Mouse (Mus musculus) heart, embryonic 14.5 days (tissue): ENCODE data around the gene Olfr155. TPM values are rescaled to one million over a fixed set of nuclear protein-coding genes. Genes with fewer than 3 reads are reported as not detected.

Experiments
- ATAC-seq: fragments of 200-750 bp; cut with Nextera tagmentation; 2 replicates; pipeline ENCODE4 v1.8.0; 2017; ENCODE audit warnings: low read depth, moderate TSS enrichment; ENCODE audit not compliant: insufficient number of reproducible peaks, insufficient read depth, low FRiP score
- H3K27ac ChIP-seq, 2 experiments: fragments of 200-500 bp in 1 of 2; fragments of 300-500 bp in 1 of 2; sonication (generic) in 1 of 2; replicated peaks in 1 of 2; 2 replicates each; pipeline ENCODE4 v1.5.1; 2012 to 2014; ENCODE audit warnings: low read depth in 2 of 2, low read length in 2 of 2, control low read depth in 1 of 2, mild to moderate bottlenecking in 1 of 2, mixed read lengths in 1 of 2; ENCODE audit not compliant: control insufficient read depth in 1 of 2, insufficient read depth in 1 of 2
- H3K27me3 ChIP-seq: fragments of 300-500 bp; sonication (generic); 2 replicates; pipeline ENCODE4 v1.6.1; 2014; ENCODE audit warnings: mild to moderate bottlenecking, low read length, control low read depth; ENCODE audit not compliant: control insufficient read depth, insufficient read depth
- H3K36me3 ChIP-seq: fragments of 300-500 bp; sonication (generic); 2 replicates; pipeline ENCODE4 v1.6.1; 2014; ENCODE audit warnings: mild to moderate bottlenecking, control low read depth, low read length, mixed read lengths; ENCODE audit not compliant: control insufficient read depth, insufficient read depth
- H3K4me1 ChIP-seq, 2 experiments: fragments of 200-500 bp in 1 of 2; fragments of 300-500 bp in 1 of 2; sonication (generic) in 1 of 2; 2 replicates each; pipeline ENCODE4 v1.6.1; 2012 to 2014; ENCODE audit warnings: low read length in 2 of 2, control low read depth in 1 of 2, mixed read lengths in 1 of 2; ENCODE audit not compliant: control insufficient read depth in 2 of 2, insufficient read depth in 2 of 2
- H3K4me2 ChIP-seq: fragments of 300-500 bp; sonication (generic); 2 replicates; pipeline ENCODE4 v1.6.1; 2014; ENCODE audit warnings: mild to moderate bottlenecking, low read length
- H3K4me3 ChIP-seq, 2 experiments: fragments of 200-500 bp in 1 of 2; fragments of 300-500 bp in 1 of 2; sonication (generic) in 1 of 2; 2 replicates each; pipeline ENCODE4 v1.5.1; 2012 to 2014; ENCODE audit warnings: low read length in 2 of 2, mild to moderate bottlenecking in 2 of 2, control low read depth in 1 of 2, low read depth in 1 of 2, moderate library complexity in 1 of 2; ENCODE audit not compliant: control insufficient read depth in 1 of 2, insufficient read depth in 1 of 2
- H3K9ac ChIP-seq: fragments of 300-500 bp; sonication (generic); 2 replicates; pipeline ENCODE4 v1.6.1; 2014; ENCODE audit warnings: mild to moderate bottlenecking, low read length
- H3K9me3 ChIP-seq: fragments of 300-500 bp; sonication (generic); 2 replicates; pipeline ENCODE4 v1.6.1; 2016; ENCODE audit warnings: low read length, control low read depth; ENCODE audit not compliant: control insufficient read depth
- WGBS: fragments of 180-500 bp; shearing (Covaris S2); extraction: QIAGEN DNeasy Blood & Tissue Kit; methylation state at CpG from one replicate; pipeline ENCODE4 v1.1.7; 2014; 5-methylcytosine and 5-hydroxymethylcytosine counted together
- polyA plus RNA-seq: library from polyadenylated mRNA; unstranded; fragments of >200 nt; fragmentation: Nextera tagmentation; extraction: Ambion mirVana; gene quantifications from 2 replicates; pipeline ENCODE4 v1.2.1, GENCODE M21; 2014

Gene Olfr155
- polyA plus RNA-seq: not detected in 2 replicates

- Histone ChIP-seq H3K9me3 (no peaks in the 10 kb centered on the region), H3K4me2 (no peak within 1 kb of the TSS), H3K27ac (no peak within 1 kb of the TSS), H3K9ac (no peak within 1 kb of the TSS), H3K27me3 (no peaks in the 10 kb centered on the region), H3K4me1 (no peaks in the 10 kb centered on the region; a peak in 1 of 4 replicates), H3K4me3 (no peak within 1 kb of the TSS), H3K36me3 (no peaks in the 10 kb centered on the region)
- ATAC-seq: no peak
- 75% methylated on average over 6 of the region's 6 CpGs for WGBS
Observed at GRCm38 (mm10) chr4:43851265-43851664, at the start of gene Olfr155. TSS of gene Olfr155 (plus strand) at chr4:43851565.

- 69% methylated on average over 13 of the region's 13 CpGs for WGBS
- Histone ChIP-seq H3K4me3 (no peak overlapping the region), H3K4me2 (no peak overlapping the region), H3K27me3 (no peaks in the 10 kb centered on the region), H3K9me3 (no peaks in the 10 kb centered on the region), H3K9ac (no peak overlapping the region), H3K36me3 (no peaks in the 10 kb centered on the region), H3K4me1 (no peaks in the 10 kb centered on the region), H3K27ac (no peak overlapping the region)
- ATAC-seq: no peak
Observed at GRCm38 (mm10) chr4:43822896-43823550, 28.3 kb upstream of the Olfr155 start.

DNA sequence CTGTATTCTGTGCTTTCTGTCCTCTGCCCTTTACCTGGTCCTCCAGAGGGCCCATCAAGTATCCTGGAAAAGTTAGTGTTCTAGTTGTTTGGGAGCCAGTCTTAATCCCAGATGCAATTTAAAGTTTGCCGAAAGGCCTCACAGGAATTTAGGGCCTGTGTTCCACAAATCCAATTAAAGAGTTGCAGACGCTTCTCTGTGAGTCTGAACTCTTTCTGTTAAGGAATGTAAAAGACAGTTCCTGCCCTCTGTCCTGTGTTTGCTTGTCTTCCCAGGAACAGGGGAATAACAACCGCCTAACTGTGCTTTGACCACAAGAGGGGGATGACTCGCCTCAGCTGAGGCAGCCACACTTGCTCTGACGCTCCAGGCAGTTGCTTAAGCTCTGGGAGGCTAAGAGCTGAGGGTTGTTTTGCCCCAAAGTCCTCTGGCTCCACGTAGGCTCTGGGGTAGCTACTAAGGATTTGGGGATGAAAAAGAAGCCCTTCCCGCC, 27.5 kb upstream of the Olfr155 start, which contains the start of gene Olfr156:
TSS of gene Olfr156 (minus strand) at position 51 of the 493 bp plus-strand sequence.
- no peaks in the 10 kb centered on the region for H3K9me3 ChIP-seq
- no peak within 1 kb of the TSS for H3K9ac ChIP-seq
- no peak within 1 kb of the TSS for H3K27ac ChIP-seq
- WGBS: 11% methylated on average over 7 of the region's 7 CpGs
- H3K27me3 ChIP-seq: no peaks in the 10 kb centered on the region
- H3K4me2 ChIP-seq: no peak within 1 kb of the TSS
- no peaks in the 10 kb centered on the region for H3K4me1 ChIP-seq
- ATAC-seq: no peak
- no peak within 1 kb of the TSS for H3K4me3 ChIP-seq
- H3K36me3 ChIP-seq: no peaks in the 10 kb centered on the region

GRCm38 (mm10) chr4:43828806-43829205, 22.6 kb upstream of the Olfr155 start:
- 87% methylated on average over 4 of the region's 4 CpGs for WGBS
- no peaks in the 10 kb centered on the region for H3K9me3 ChIP-seq
- no peaks in the 10 kb centered on the region for H3K4me1 ChIP-seq
- H3K4me3 ChIP-seq: no peak overlapping the region
- no peak overlapping the region for H3K9ac ChIP-seq
- H3K27me3 ChIP-seq: no peaks in the 10 kb centered on the region
- no peak overlapping the region for H3K27ac ChIP-seq
- no peaks in the 10 kb centered on the region for H3K36me3 ChIP-seq
- no peak for ATAC-seq
- no peak overlapping the region for H3K4me2 ChIP-seq

DNA sequence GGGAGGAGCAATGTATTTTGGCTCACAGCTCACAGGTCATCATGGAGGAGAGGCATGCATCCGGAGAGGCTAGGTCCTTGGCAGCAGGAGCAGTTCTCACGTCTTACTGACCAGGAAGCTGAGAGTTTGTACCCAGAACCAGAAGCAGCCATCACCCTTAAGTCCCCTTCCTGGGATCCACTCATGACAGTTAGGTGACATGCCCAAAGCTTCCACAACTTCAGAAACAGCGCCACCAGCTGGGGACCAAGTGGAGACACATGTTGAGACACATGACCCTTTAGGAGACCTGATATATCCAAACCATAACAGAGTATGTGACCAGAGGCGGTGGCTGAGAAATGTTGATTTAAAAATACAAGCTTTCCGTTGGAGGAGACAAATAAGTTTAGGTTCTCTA, 19.3 kb upstream of the Olfr155 start:
- Histone ChIP-seq H3K9me3 (no peaks in the 10 kb centered on the region), H3K9ac (no peak overlapping the region), H3K4me3 (no peak overlapping the region), H3K4me2 (no peak overlapping the region), H3K27ac (no peak overlapping the region), H3K4me1 (no peaks in the 10 kb centered on the region), H3K27me3 (no peaks in the 10 kb centered on the region), H3K36me3 (no peaks in the 10 kb centered on the region)
- WGBS: 64% methylated on average over 5 of the region's 5 CpGs
- ATAC-seq: no peak

DNA sequence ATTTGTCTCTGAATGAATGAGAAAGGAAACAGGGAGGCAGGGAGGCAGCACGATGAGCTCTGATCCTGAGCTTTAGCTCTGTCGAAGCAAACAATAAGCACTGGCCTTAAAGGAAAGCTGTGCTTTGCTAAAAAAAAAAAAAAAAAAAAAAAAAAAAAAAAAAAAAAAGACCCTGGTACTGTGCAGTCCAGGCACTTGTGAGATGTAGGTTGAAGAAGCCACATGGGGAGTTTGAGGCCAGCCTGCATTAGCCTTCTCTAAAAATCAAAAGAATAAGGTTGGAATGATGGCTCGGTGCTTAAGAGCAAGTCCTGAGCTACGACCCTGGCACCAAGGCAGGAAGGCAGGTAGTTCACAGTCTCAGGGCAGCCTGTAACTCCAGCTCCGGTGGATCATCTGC, 17.6 kb upstream of the Olfr155 start:
- no peak overlapping the region for H3K4me2 ChIP-seq
- no peak overlapping the region for H3K9ac ChIP-seq
- H3K27ac ChIP-seq: no peak overlapping the region
- H3K4me1 ChIP-seq: peaks cover 0 to 4% of the 10 kb centered on the region in 2 experiments; a peak in 1 of 4 replicates
- ATAC-seq: no peak
- no peaks in the 10 kb centered on the region for H3K9me3 ChIP-seq
- H3K4me3 ChIP-seq: no peak overlapping the region
- H3K36me3 ChIP-seq: no peaks in the 10 kb centered on the region
- H3K27me3 ChIP-seq: no peaks in the 10 kb centered on the region
- 71% methylated on average over 5 of the region's 5 CpGs for WGBS

DNA sequence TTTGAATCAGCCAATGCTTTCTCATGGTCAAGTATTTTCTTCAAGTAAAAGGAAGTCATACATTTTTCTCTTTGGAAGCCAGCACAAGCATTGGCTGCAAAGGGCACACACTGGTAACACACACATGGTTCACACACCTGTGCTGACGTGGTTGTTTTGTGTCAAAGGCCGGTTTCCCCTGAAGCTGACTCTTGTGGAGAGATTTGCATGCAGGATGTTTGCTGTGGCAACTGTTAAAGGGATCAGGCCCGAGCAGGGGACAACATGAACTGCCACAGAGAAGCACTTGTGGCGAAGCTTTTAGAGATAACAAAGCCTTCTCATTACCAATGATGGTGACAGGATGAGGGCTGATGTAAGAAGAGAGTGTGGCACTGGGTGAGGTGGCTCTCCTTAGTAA, 16.6 kb upstream of the Olfr155 start:
- H3K27me3 ChIP-seq: no peaks in the 10 kb centered on the region
- no peak overlapping the region for H3K27ac ChIP-seq
- ATAC-seq: no peak
- peaks cover 0 to 4% of the 10 kb centered on the region in 2 experiments; a peak in 1 of 4 replicates for H3K4me1 ChIP-seq
- no peak overlapping the region for H3K9ac ChIP-seq
- 31% methylated on average over 4 of the region's 4 CpGs for WGBS
- H3K4me3 ChIP-seq: no peak overlapping the region
- no peaks in the 10 kb centered on the region for H3K9me3 ChIP-seq
- H3K4me2 ChIP-seq: no peak overlapping the region
- no peaks in the 10 kb centered on the region for H3K36me3 ChIP-seq

- no peaks in the 10 kb centered on the region for H3K27me3 ChIP-seq
- no peak overlapping the region for H3K9ac ChIP-seq
- H3K4me3 ChIP-seq: no peak overlapping the region
- no peaks in the 10 kb centered on the region for H3K36me3 ChIP-seq
- H3K4me2 ChIP-seq: no peak overlapping the region
- H3K9me3 ChIP-seq: peaks cover 5% of the 10 kb centered on the region; the same call in 1 of the 2 replicates
- WGBS: 76% methylated on average over 3 of the region's 3 CpGs
- peaks cover 0 to 4% of the 10 kb centered on the region in 2 experiments; a peak in 1 of 4 replicates for H3K4me1 ChIP-seq
- no peak for ATAC-seq
- H3K27ac ChIP-seq: no peak overlapping the region
Observed at GRCm38 (mm10) chr4:43838326-43838725, 13.0 kb upstream of the Olfr155 start.
